Mouse (Mus musculus): ENCODE data around the gene Ms4a6d.

- TF ChIP-seq CTCF (IDR thresholded peaks at IDR 0.05; ENCODE audit: low read depth), result no peak
- TF ChIP-seq EP300 (optimal IDR thresholded peaks at IDR 0.05), result no peak
These were observed 29.7 kb upstream of the Ms4a6d start for GRCm38 (mm10) chr19:11634330-11634729.

Data from stomach, postnatal 0 days (tissue).